14 mouse cellular contexts compared by ENCODE assay signal in the genomic region with DNA sequence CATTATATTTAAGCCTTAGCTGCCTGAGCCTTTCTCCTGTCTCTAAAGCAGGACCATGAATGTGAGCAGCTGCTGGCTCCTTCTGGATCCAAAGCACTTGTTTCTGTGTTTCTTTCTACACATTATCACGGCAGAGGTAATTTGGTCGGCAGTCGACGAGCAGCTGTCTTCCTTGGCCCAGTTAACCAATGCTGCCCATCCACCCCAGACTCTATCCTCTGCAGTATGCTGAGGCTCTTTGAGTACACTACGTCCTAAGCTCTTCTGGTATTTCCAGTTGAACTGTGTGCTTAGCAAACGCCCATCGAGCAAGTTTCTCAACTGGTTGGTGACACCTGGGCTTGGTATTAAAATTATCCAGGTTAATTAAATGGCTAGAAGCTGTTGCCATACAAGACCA.
A peak's percentile ranks its signal among the peaks of the same experiment; 100 is the strongest.
DNase-seq lines count a peak whose midpoint lies in the region; ATAC-seq and TF ChIP-seq lines count a peak whose summit lies in the region.
"Had no signal": no experiment of that assay in that cellular context is flagged by ENCODE, and none has a peak within 500 bp of the region (broad histone marks: within the 10 kb centered on the region; RNA-seq: fewer than 3 reads in every experiment).

No protein-coding gene starts in this region.

- peak; percentile 69 for ATAC-seq in embryonic facial prominence, embryonic 14.5 days (ENCODE audit: low read depth)
- no peak for ATAC-seq in hindbrain, embryonic 14.5 days (ENCODE audit: low FRiP score)
- no peak for ATAC-seq in hindbrain, embryonic 11.5 days (ENCODE audit: low FRiP score)
- no peak for ATAC-seq in midbrain, postnatal 0 days (ENCODE audit: low FRiP score)
- ATAC-seq in midbrain, embryonic 15.5 days (replicated peaks): no peak
- ATAC-seq in stomach, postnatal 0 days (ENCODE audit: low FRiP score, low TSS enrichment): peak; percentile 54; the same call in 1 of the 2 replicates

- no peak overlapping the region for H3K9ac ChIP-seq in embryonic facial prominence, embryonic 14.5 days (ENCODE audit: low read depth, low read length)
- H3K9ac ChIP-seq in hindbrain, embryonic 14.5 days: no peak overlapping the region
- no peak overlapping the region for H3K9ac ChIP-seq in hindbrain, embryonic 11.5 days (ENCODE audit: low read depth, low read length)
- H3K9ac ChIP-seq in midbrain, postnatal 0 days (replicated peaks; ENCODE audit: low read length, poor library complexity, severe bottlenecking): no peak overlapping the region
- no peak overlapping the region for H3K9ac ChIP-seq in midbrain, embryonic 15.5 days
- H3K9ac ChIP-seq in stomach, postnatal 0 days (ENCODE audit: low read length): no peak overlapping the region
- H3K9ac ChIP-seq: heart, embryonic 15.5 days; kidney, embryonic 15.5 days; limb, embryonic 13.5 days had no signal

- no peak for TF ChIP-seq CTCF in midbrain, postnatal 0 days (IDR thresholded peaks at IDR 0.05)
- TF ChIP-seq CTCF in stomach, postnatal 0 days (IDR thresholded peaks at IDR 0.05; ENCODE audit: low read depth): no peak

- H3K4me3 ChIP-seq in embryonic facial prominence, embryonic 14.5 days (ENCODE audit: low read depth, low read length): no peak overlapping the region
- no peak overlapping the region for H3K4me3 ChIP-seq in embryonic facial prominence, embryonic 10.5 days
- H3K4me3 ChIP-seq in hindbrain, embryonic 14.5 days (replicated peaks; ENCODE audit: low read length): no peak overlapping the region
- no peak overlapping the region for H3K4me3 ChIP-seq in hindbrain, embryonic 11.5 days (ENCODE audit: low read depth, low read length)
- no peak overlapping the region for H3K4me3 ChIP-seq in midbrain, postnatal 0 days (ENCODE audit: low read depth, low read length)
- no peak overlapping the region for H3K4me3 ChIP-seq in midbrain, embryonic 15.5 days
- H3K4me3 ChIP-seq in stomach, postnatal 0 days (ENCODE audit: low read depth, low read length): no peak overlapping the region
- H3K4me3 ChIP-seq: heart, embryonic 15.5 days; kidney, embryonic 15.5 days; limb, embryonic 13.5 days had no signal

- no peaks in the 10 kb centered on the region for H3K27me3 ChIP-seq in embryonic facial prominence, embryonic 14.5 days (replicated peaks; ENCODE audit: control insufficient read depth, insufficient read depth, low read length)
- no peaks in the 10 kb centered on the region for H3K27me3 ChIP-seq in embryonic facial prominence, embryonic 10.5 days (replicated peaks; ENCODE audit: low read depth, poor library complexity, severe bottlenecking)
- H3K27me3 ChIP-seq in hindbrain, embryonic 14.5 days (ENCODE audit: control insufficient read depth, insufficient read depth, low read length): no peaks in the 10 kb centered on the region
- H3K27me3 ChIP-seq in hindbrain, embryonic 11.5 days (ENCODE audit: control insufficient read depth, insufficient read depth, low read length): no peaks in the 10 kb centered on the region
- H3K27me3 ChIP-seq in midbrain, postnatal 0 days (ENCODE audit: insufficient read depth, low read length): no peaks in the 10 kb centered on the region
- H3K27me3 ChIP-seq in midbrain, embryonic 15.5 days (replicated peaks): no peaks in the 10 kb centered on the region
- H3K27me3 ChIP-seq in stomach, postnatal 0 days (ENCODE audit: control insufficient read depth, insufficient read depth, low read length): no peaks in the 10 kb centered on the region
- H3K27me3 ChIP-seq: heart, embryonic 15.5 days; kidney, embryonic 15.5 days; limb, embryonic 13.5 days had no signal

- 0 out of 2 replicates have a peak overlapping the region, but pooled peaks have one; percentile 16 for H3K27ac ChIP-seq in embryonic facial prominence, embryonic 14.5 days (replicated peaks; ENCODE audit: low read depth, low read length)
- H3K27ac ChIP-seq in embryonic facial prominence, embryonic 10.5 days (replicated peaks): no peak overlapping the region
- no peak overlapping the region for H3K27ac ChIP-seq in hindbrain, embryonic 14.5 days
- H3K27ac ChIP-seq in hindbrain, embryonic 11.5 days (ENCODE audit: low read depth, low read length): no peak overlapping the region
- H3K27ac ChIP-seq in midbrain, postnatal 0 days (ENCODE audit: low read depth, low read length): no peak overlapping the region
- H3K27ac ChIP-seq in midbrain, embryonic 15.5 days: no peak overlapping the region
- H3K27ac ChIP-seq in stomach, postnatal 0 days (replicated peaks): peak overlapping the region; percentile 78
- H3K27ac ChIP-seq: heart, embryonic 15.5 days; kidney, embryonic 15.5 days; limb, embryonic 13.5 days had no signal

- H3K36me3 ChIP-seq in embryonic facial prominence, embryonic 14.5 days (ENCODE audit: control insufficient read depth, insufficient read depth, low read length): 0 out of 2 replicates have a peak, but pooled peaks cover 7% of the 10 kb centered on the region
- peaks cover 8% of the 10 kb centered on the region for H3K36me3 ChIP-seq in embryonic facial prominence, embryonic 10.5 days (replicated peaks)
- no peaks in the 10 kb centered on the region for H3K36me3 ChIP-seq in hindbrain, embryonic 14.5 days (replicated peaks; ENCODE audit: control insufficient read depth, insufficient read depth)
- H3K36me3 ChIP-seq in hindbrain, embryonic 11.5 days (ENCODE audit: control insufficient read depth, insufficient read depth, low read length): no peaks in the 10 kb centered on the region
- no peaks in the 10 kb centered on the region for H3K36me3 ChIP-seq in midbrain, postnatal 0 days (ENCODE audit: insufficient read depth, low read length)
- H3K36me3 ChIP-seq in midbrain, embryonic 15.5 days (replicated peaks): no peaks in the 10 kb centered on the region
- H3K36me3 ChIP-seq in stomach, postnatal 0 days (ENCODE audit: control insufficient read depth, insufficient read depth, low read length): no peaks in the 10 kb centered on the region
- H3K36me3 ChIP-seq: heart, embryonic 15.5 days; kidney, embryonic 15.5 days had no signal

- H3K4me1 ChIP-seq in embryonic facial prominence, embryonic 14.5 days (ENCODE audit: control insufficient read depth, insufficient read depth, low read length): peaks cover 15% of the 10 kb centered on the region
- peaks cover 12% of the 10 kb centered on the region for H3K4me1 ChIP-seq in embryonic facial prominence, embryonic 10.5 days
- no peaks in the 10 kb centered on the region for H3K4me1 ChIP-seq in hindbrain, embryonic 14.5 days (replicated peaks; ENCODE audit: control insufficient read depth, insufficient read depth, low read length)
- no peaks in the 10 kb centered on the region for H3K4me1 ChIP-seq in hindbrain, embryonic 11.5 days (replicated peaks; ENCODE audit: control insufficient read depth, insufficient read depth, low read length)
- H3K4me1 ChIP-seq in midbrain, postnatal 0 days (ENCODE audit: insufficient read depth, low read length): no peaks in the 10 kb centered on the region
- peaks cover 4% of the 10 kb centered on the region; the same call in 1 of the 2 replicates for H3K4me1 ChIP-seq in midbrain, embryonic 15.5 days
- H3K4me1 ChIP-seq in stomach, postnatal 0 days (replicated peaks; ENCODE audit: control insufficient read depth, insufficient read depth): no peaks in the 10 kb centered on the region; the same call in 1 of the 2 replicates

- no peak overlapping the region for H3K4me2 ChIP-seq in embryonic facial prominence, embryonic 14.5 days (ENCODE audit: low read depth, low read length)
- H3K4me2 ChIP-seq in hindbrain, embryonic 14.5 days (replicated peaks): no peak overlapping the region
- no peak overlapping the region for H3K4me2 ChIP-seq in hindbrain, embryonic 11.5 days (replicated peaks; ENCODE audit: low read depth, low read length)
- H3K4me2 ChIP-seq in midbrain, postnatal 0 days (ENCODE audit: low read depth, low read length, poor library complexity, severe bottlenecking): no peak overlapping the region
- no peak overlapping the region for H3K4me2 ChIP-seq in midbrain, embryonic 15.5 days
- no peak overlapping the region for H3K4me2 ChIP-seq in stomach, postnatal 0 days (replicated peaks; ENCODE audit: low read depth)
- H3K4me2 ChIP-seq: heart, embryonic 15.5 days; kidney, embryonic 15.5 days; limb, embryonic 13.5 days had no signal

- TF ChIP-seq EP300 in stomach, postnatal 0 days (optimal IDR thresholded peaks at IDR 0.05): peak; percentile 81

- peak; percentile 74 for DNase-seq in embryonic facial prominence, embryonic 14.5 days (ENCODE audit: low spot score)
- DNase-seq in embryonic facial prominence, embryonic 10.5 days (ENCODE audit: low spot score): no peak
- DNase-seq in hindbrain, embryonic 14.5 days (ENCODE audit: low spot score): peak; percentile 33
- DNase-seq in hindbrain, embryonic 11.5 days (ENCODE audit: low spot score): no peak
- DNase-seq in midbrain, postnatal 0 days (ENCODE audit: low spot score): peak; percentile 56
- DNase-seq in stomach, postnatal 0 days (ENCODE audit: low spot score): no peak
- no peak for DNase-seq in layer of hippocampus, adult 9-10 months (ENCODE audit: low spot score)
- DNase-seq: adrenal gland, adult 8-10 months; spleen, adult 18-20 months; thymus, adult 18-20 months had no signal

- WGBS in embryonic facial prominence, embryonic 14.5 days: 70% methylated on average over 7 of the region's 7 CpGs
- 74% methylated on average over 7 of the region's 7 CpGs for WGBS in embryonic facial prominence, embryonic 10.5 days
- 61% methylated on average over 7 of the region's 7 CpGs for WGBS in hindbrain, embryonic 14.5 days
- WGBS in hindbrain, embryonic 11.5 days: 87% methylated on average over 7 of the region's 7 CpGs
- 60% methylated on average over 7 of the region's 7 CpGs for WGBS in midbrain, postnatal 0 days
- 52% methylated on average over 7 of the region's 7 CpGs for whole genome bisulfite sequencing in midbrain, embryonic 15.5 days
- 48% methylated on average over 7 of the region's 7 CpGs for WGBS in stomach, postnatal 0 days

- no peaks in the 10 kb centered on the region for H3K9me3 ChIP-seq in embryonic facial prominence, embryonic 14.5 days (ENCODE audit: control insufficient read depth, low read length)
- no peaks in the 10 kb centered on the region for H3K9me3 ChIP-seq in embryonic facial prominence, embryonic 10.5 days
- H3K9me3 ChIP-seq in hindbrain, embryonic 14.5 days (ENCODE audit: control insufficient read depth, low read length): no peaks in the 10 kb centered on the region
- no peaks in the 10 kb centered on the region for H3K9me3 ChIP-seq in hindbrain, embryonic 11.5 days (ENCODE audit: control insufficient read depth, low read length)
- H3K9me3 ChIP-seq in midbrain, postnatal 0 days (ENCODE audit: low read length): no peaks in the 10 kb centered on the region
- no peaks in the 10 kb centered on the region for H3K9me3 ChIP-seq in midbrain, embryonic 15.5 days
- H3K9me3 ChIP-seq in stomach, postnatal 0 days (ENCODE audit: control insufficient read depth, low read length): no peaks in the 10 kb centered on the region
- H3K9me3 ChIP-seq: heart, embryonic 15.5 days; kidney, embryonic 15.5 days; limb, embryonic 13.5 days had no signal

Comparison
In these comparisons a context has a peak if more than half of its experiments do, and no peak if none do; other contexts are left out.
1. DNase-seq: peak in embryonic facial prominence, embryonic 14.5 days (single experiment), hindbrain, embryonic 14.5 days (single experiment) and midbrain, postnatal 0 days (single experiment); none in embryonic facial prominence, embryonic 10.5 days (single experiment), hindbrain, embryonic 11.5 days (single experiment), stomach, postnatal 0 days (single experiment) and layer of hippocampus, adult 9-10 months (single experiment).
2. H3K27ac ChIP-seq: peak in embryonic facial prominence, embryonic 14.5 days (single experiment) and stomach, postnatal 0 days (single experiment); none in embryonic facial prominence, embryonic 10.5 days (single experiment), hindbrain, embryonic 14.5 days (single experiment), hindbrain, embryonic 11.5 days (single experiment), midbrain, postnatal 0 days (single experiment) and midbrain, embryonic 15.5 days (single experiment).
3. ATAC-seq: peak in embryonic facial prominence, embryonic 14.5 days (single experiment) and stomach, postnatal 0 days (single experiment); none in hindbrain, embryonic 14.5 days (single experiment), hindbrain, embryonic 11.5 days (single experiment), midbrain, postnatal 0 days (single experiment) and midbrain, embryonic 15.5 days (single experiment).